Mouse (Mus musculus) kidney, adult 2 months (tissue): ENCODE measurements around the gene Eif4g3.

Experiments
- CTCF ChIP-seq: fragments of 200-500 bp; conservative IDR thresholded peaks from 2 replicates; pipeline ENCODE4 v1.5.1; 2011; ENCODE audit warnings: low read depth, mild to moderate bottlenecking, control low read depth, low read length, moderate library complexity, mixed read lengths; ENCODE audit not compliant: insufficient read depth, insufficient read length
- POLR2A ChIP-seq: fragments of 200-500 bp; IDR thresholded peaks from one replicate; pipeline ENCODE4 v1.6.1; 2011; ENCODE audit warnings: low read depth, low read length, control low read depth

- TF ChIP-seq POLR2A (no peak), CTCF (no peak)
Measured at GRCm38 (mm10) chr4:138041566-138042256, 48.9 kb downstream of the Eif4g3 start.
